In the genomic region with DNA sequence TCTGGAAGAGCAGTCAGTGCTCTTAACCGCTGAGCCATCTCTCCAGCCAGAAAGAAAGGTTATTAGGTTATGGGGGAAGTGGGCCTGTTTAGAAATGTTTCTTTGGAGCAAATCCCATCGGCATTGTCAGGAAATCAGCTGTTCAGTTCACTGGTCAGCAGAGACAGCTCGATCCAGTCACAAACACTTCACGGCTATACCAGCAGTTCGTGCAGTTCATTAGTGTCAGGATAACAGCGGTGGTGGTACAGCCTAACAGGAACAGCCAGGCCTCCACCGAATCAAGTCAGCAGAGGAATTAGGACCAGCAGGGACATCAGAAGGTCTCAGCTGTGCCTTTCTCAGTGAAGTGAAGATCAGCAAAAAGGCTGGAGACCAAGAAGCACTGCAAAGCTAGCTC, we compare ENCODE assay signal across 23 mouse cellular contexts.
"Had no signal": no experiment of that assay in that cellular context is flagged by ENCODE, and none has a peak within 500 bp of the region (broad histone marks: within the 10 kb centered on the region; RNA-seq: fewer than 3 reads in every experiment).

No protein-coding gene starts in this region.

- H3K9me3 ChIP-seq: intestine, embryonic 15.5 days had no signal

- H3K36me3 ChIP-seq: intestine, embryonic 15.5 days; liver, embryonic 15.5 days had no signal

- H3K4me1 ChIP-seq: intestine, embryonic 15.5 days; kidney, embryonic 15.5 days; limb, embryonic 13.5 days; liver, embryonic 12.5 days; liver, embryonic 15.5 days; midbrain, embryonic 12.5 days; neural tube, embryonic 13.5 days; stomach, embryonic 15.5 days had no signal

- H3K9ac ChIP-seq: intestine, embryonic 15.5 days; kidney, embryonic 15.5 days; limb, embryonic 13.5 days; liver, embryonic 12.5 days; liver, embryonic 15.5 days; midbrain, embryonic 12.5 days; neural tube, embryonic 13.5 days; stomach, embryonic 15.5 days had no signal

- H3K27me3 ChIP-seq: intestine, embryonic 15.5 days; kidney, embryonic 15.5 days; limb, embryonic 13.5 days; liver, embryonic 12.5 days; liver, embryonic 15.5 days; midbrain, embryonic 12.5 days; neural tube, embryonic 13.5 days; stomach, embryonic 15.5 days had no signal

- ATAC-seq: intestine, embryonic 15.5 days; liver, embryonic 12.5 days; midbrain, embryonic 16.5 days had no signal

- H3K4me3 ChIP-seq: intestine, embryonic 15.5 days; kidney, embryonic 15.5 days; left cerebral cortex, adult 2 months; limb, embryonic 10.5 days; limb, embryonic 13.5 days; liver, embryonic 12.5 days; liver, embryonic 15.5 days; midbrain, embryonic 12.5 days; myocyte; neural tube, embryonic 13.5 days; stomach, embryonic 15.5 days had no signal

- H3K4me2 ChIP-seq: intestine, embryonic 15.5 days; kidney, embryonic 15.5 days; limb, embryonic 13.5 days; liver, embryonic 12.5 days; liver, embryonic 15.5 days; midbrain, embryonic 12.5 days; neural tube, embryonic 13.5 days; stomach, embryonic 15.5 days had no signal

- H3K27ac ChIP-seq: intestine, embryonic 15.5 days; kidney, embryonic 15.5 days; left cerebral cortex, adult 2 months; limb, embryonic 10.5 days; limb, embryonic 13.5 days; liver, embryonic 12.5 days; liver, embryonic 15.5 days; macrophage; midbrain, embryonic 12.5 days; neural tube, embryonic 13.5 days; stomach, embryonic 15.5 days had no signal

- DNase-seq: kidney, adult 11 months; kidney, adult 8-10 months; kidney, postnatal 10 days; kidney, postnatal 36 days; layer of hippocampus, postnatal 36 days; liver; retina, postnatal 1 day; right cerebral cortex, postnatal 25 days; spleen, adult 18-20 months; thymus, postnatal 36 days had no signal
